Mouse (Mus musculus): ENCODE results near the gene Rilp. TPM values are rescaled to one million over a fixed set of nuclear protein-coding genes. Genes with fewer than 3 reads are reported as not detected.

The Rilp gene
- 1 to 10 TPM; 1.2 to 1.9 TPM for polyA plus RNA-seq (2012; fragmentation: generic; extraction: Trizol)

DNA sequence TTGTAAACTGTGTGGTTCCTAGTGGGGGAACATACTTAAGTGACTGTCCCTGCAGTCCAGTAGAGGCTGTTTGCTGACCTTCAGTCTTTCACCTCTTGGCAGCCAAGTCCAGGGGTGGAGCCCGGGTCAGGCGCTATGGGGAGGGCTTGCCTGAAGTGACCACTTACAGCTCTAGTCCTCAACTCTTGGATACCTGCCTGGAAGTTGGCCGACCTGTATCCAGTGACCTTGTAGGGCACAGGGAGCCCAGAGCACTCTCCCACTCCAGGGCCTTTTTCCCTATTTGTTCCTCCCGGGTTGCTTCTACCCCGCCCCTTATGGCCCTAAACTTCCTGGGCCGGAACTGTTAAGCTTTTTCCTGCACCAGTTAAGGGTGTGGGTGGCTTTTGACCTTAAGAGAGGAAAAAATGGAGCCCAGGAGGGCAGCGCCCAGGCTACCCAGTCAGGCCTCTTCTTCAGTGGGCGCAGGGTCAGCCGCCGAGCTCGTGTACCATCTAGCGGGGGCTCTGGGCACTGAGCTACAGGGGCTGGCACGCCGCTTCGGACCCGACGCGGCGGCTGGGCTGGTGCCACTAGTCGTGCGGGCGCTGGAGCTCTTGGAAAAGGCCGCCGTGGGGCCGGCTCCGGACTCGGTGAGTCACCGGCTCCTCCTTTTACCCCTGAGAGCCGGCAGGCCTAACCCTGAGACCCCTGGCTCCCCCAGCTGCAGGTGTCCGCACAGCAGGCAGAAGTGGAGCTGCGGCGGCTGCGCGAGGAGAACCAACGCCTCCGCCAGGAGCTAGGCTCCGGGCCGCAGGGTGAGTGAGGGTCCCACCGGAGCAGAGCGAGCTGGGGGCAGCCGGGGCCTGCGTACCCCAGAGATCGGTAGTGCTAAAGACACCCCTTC, at the start of gene Rilp:
TSS of gene Rilp (plus strand) at position 354 of the 886 bp plus-strand sequence.

GRCm38 (mm10) chr11:75460844-75461742, 48.8 kb upstream of the Rilp start, which contains the start of gene Tlcd2:
Gene Tlcd2 (plus strand): TSS chr11:75461715.

GRCm38 (mm10) chr11:75486601-75487285, 23.2 kb upstream of the Rilp start, which contains the start of gene Prpf8:
Gene Prpf8 (plus strand): TSS chr11:75486816.

GRCm38 (mm10) chr11:75513336-75513735, 3.4 kb downstream of the Rilp start, which contains the start of gene Scarf1:
Gene Scarf1 (plus strand): TSS chr11:75513540.

GRCm38 (mm10) chr11:75531469-75532242, 21.8 kb downstream of the Rilp start, which contains the start of gene Slc43a2:
Gene Slc43a2 (plus strand): TSS chr11:75531694.

Other genes starting within 250 kb of the Rilp start
- 10 to 100 TPM; 57.2 to 61.7 TPM for gene Rpa1, start 161.8 kb upstream of the Rilp start, polyA plus RNA-seq (2012; fragmentation: generic; extraction: Trizol)
- gene Smyd4, start 161.7 kb upstream of the Rilp start, polyA plus RNA-seq (2012; fragmentation: generic; extraction: Trizol), result 1 to 10 TPM; 2.1 to 4.4 TPM
- gene Serpinf1, start 87.4 kb upstream of the Rilp start, polyA plus RNA-seq (2012; fragmentation: generic; extraction: Trizol), result 1,000 to 10,000 TPM in 1 of 2 experiments, 100 to 1,000 TPM in 1; 701 to 1,671 TPM
- gene Serpinf2, start 70.5 kb upstream of the Rilp start, polyA plus RNA-seq (2012; fragmentation: generic; extraction: Trizol), result under 1 TPM in 1 of 2 experiments, not detected in 1; 0.13 TPM
- gene Wdr81, start 55.4 kb upstream of the Rilp start, polyA plus RNA-seq (2012; fragmentation: generic; extraction: Trizol), result 10 to 100 TPM; 14.6 to 27.9 TPM
- gene Tlcd2, start 48.4 kb upstream of the Rilp start, polyA plus RNA-seq (2012; fragmentation: generic; extraction: Trizol), result 1 to 10 TPM in 1 of 2 experiments, under 1 TPM in 1; 0.47 to 3.2 TPM
- 100 to 1,000 TPM in 1 of 2 experiments, 10 to 100 TPM in 1; 35.9 to 104 TPM for gene Prpf8, start 23.3 kb upstream of the Rilp start, polyA plus RNA-seq (2012; fragmentation: generic; extraction: Trizol)
- gene Scarf1, start 3.4 kb downstream of the Rilp start, polyA plus RNA-seq (2012; fragmentation: generic; extraction: Trizol), result under 1 TPM; 0.04 to 0.28 TPM
- 1 to 10 TPM in 1 of 2 experiments, under 1 TPM in 1; 0.37 to 6.3 TPM for gene Slc43a2, start 21.6 kb downstream of the Rilp start, polyA plus RNA-seq (2012; fragmentation: generic; extraction: Trizol)
- 100 to 1,000 TPM in 1 of 2 experiments, 10 to 100 TPM in 1; 66.0 to 106 TPM for gene Pitpna, start 78.0 kb downstream of the Rilp start, polyA plus RNA-seq (2012; fragmentation: generic; extraction: Trizol)
- gene Inpp5k, start 120.9 kb downstream of the Rilp start, polyA plus RNA-seq (2012; fragmentation: generic; extraction: Trizol), result 10 to 100 TPM; 11.6 to 32.8 TPM
- 100 to 1,000 TPM; 106 to 119 TPM for gene Myo1c, start 140.4 kb downstream of the Rilp start, polyA plus RNA-seq (2012; fragmentation: generic; extraction: Trizol)
- 10 to 100 TPM in 1 of 2 experiments, 1 to 10 TPM in 1; 6.7 to 16.7 TPM for gene Crk, start 169.2 kb downstream of the Rilp start, polyA plus RNA-seq (2012; fragmentation: generic; extraction: Trizol)
- gene Ywhae, start 222.8 kb downstream of the Rilp start, polyA plus RNA-seq (2012; fragmentation: generic; extraction: Trizol), result 100 to 1,000 TPM; 148 to 392 TPM

Measured in C3H10T1/2 (cell line).